Mouse (Mus musculus): Measurements from ENCODE around the gene Exoc4. TPM values are rescaled to one million over a fixed set of nuclear protein-coding genes. Genes with fewer than 3 reads are reported as not detected.

Exoc4 gene
- polyA plus RNA-seq, 1 experiment, result 9.6 TPM

DNA sequence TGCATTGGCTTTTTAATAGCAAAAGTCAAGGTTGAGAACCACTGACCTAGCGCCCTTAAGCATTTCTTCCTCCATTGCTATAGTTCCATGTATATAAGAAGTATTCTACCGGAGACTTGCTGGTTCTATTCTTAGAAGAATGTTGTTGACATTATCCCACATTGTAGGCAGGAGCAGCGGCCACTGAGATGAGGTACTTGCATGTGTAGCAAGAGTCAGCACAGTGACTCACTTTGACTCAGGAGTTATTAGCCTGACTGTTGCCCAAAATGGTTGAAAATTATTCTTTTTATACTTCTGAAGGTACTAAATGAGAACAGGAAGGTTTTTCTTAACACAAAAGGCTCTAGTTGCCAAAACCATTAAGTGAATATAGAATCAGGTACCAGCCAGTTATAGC is 620.4 kb downstream of the Exoc4 start:
- WGBS, result 92% methylated on average over 3 of the region's 3 CpGs
- Histone ChIP-seq H3K36me3 (ENCODE audit: control insufficient read depth, insufficient read depth, low read length) (no peaks in the 10 kb centered on the region), H3K27ac (ENCODE audit: insufficient read depth, low read depth, low read length) (no peak overlapping the region), H3K4me1 (ENCODE audit: control insufficient read depth, insufficient read depth, low read length) (0 out of 2 replicates have a peak, but pooled peaks cover 3% of the 10 kb centered on the region), H3K4me3 (ENCODE audit: insufficient read depth, low read depth, low read length) (no peak overlapping the region), H3K27me3 (replicated peaks; ENCODE audit: control insufficient read depth, insufficient read depth, low read length) (no peaks in the 10 kb centered on the region)
- TF ChIP-seq POLR2A (IDR thresholded peaks at IDR 0.05; ENCODE audit: low read depth, low read length) (no peak), CTCF (conservative IDR thresholded peaks at IDR 0.05; ENCODE audit: insufficient read depth, insufficient read length, low read depth, low read length) (no peak)
- no peak for DNase-seq

DNA sequence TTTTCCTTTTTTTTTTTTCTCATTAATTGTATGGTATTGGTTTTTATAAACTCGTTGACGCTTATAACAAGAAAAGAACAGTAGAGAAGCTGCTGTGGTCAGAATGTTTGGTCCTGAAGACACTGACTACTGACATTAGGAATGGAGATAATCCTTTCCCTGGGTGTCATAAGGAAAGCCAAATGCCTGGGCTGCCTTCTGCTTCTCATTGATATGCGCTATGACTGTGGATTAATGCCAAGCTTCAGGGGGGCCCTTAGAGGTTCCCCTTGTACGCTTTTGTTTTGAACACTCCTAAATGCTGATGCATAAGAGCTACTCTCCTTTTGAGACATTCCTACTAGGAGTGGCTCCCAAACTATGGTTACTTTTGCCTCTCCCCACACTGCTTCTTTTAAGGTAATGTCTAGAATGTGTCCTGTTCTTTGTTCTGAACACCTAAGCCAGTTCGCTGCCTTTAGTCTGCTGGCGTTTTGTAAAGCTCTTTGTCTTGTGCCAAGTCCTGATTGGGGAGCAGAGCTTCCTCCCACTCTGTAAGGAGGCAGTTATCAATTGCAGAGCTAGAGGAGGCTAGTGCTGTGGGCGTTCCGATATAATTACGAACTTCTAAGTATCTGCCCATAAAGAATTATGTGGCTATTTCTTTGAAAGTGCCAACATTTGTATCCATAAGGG is 621.7 kb downstream of the Exoc4 start:
- no peak for DNase-seq
- no peak for TF ChIP-seq CTCF (conservative IDR thresholded peaks at IDR 0.05; ENCODE audit: insufficient read depth, insufficient read length, low read depth, low read length)
- no peak for TF ChIP-seq POLR2A (IDR thresholded peaks at IDR 0.05; ENCODE audit: low read depth, low read length)
- no peak overlapping the region for H3K27ac ChIP-seq (ENCODE audit: insufficient read depth, low read depth, low read length)
- H3K36me3 ChIP-seq (ENCODE audit: control insufficient read depth, insufficient read depth, low read length), result no peaks in the 10 kb centered on the region
- H3K4me3 ChIP-seq (ENCODE audit: insufficient read depth, low read depth, low read length), result no peak overlapping the region
- H3K27me3 ChIP-seq (replicated peaks; ENCODE audit: control insufficient read depth, insufficient read depth, low read length), result no peaks in the 10 kb centered on the region
- 69% methylated on average over 9 of the region's 9 CpGs for WGBS
- H3K4me1 ChIP-seq (ENCODE audit: control insufficient read depth, insufficient read depth, low read length), result 0 out of 2 replicates have a peak, but pooled peaks cover 3% of the 10 kb centered on the region

DNA sequence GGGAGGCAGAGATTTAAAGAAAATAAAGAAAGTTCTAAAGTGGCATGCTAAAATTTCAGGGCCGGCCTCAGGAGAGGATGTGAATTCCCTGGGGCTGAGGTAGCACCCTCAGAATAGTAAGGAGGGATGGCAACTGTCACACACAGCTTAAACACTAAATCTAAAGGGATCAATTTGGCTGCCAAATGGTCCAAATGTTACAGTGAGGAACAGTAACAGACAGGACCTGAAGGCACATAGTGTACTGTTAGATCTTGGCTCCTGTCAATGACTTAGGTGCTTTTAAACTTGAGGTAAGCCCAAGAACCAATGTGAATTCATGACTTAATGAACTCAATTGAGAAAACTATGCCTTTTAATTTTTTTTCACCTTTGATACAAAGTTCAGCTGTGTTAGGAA is 622.4 kb downstream of the Exoc4 start:
- no peak overlapping the region for H3K27ac ChIP-seq (ENCODE audit: insufficient read depth, low read depth, low read length)
- H3K4me1 ChIP-seq (ENCODE audit: control insufficient read depth, insufficient read depth, low read length), result 0 out of 2 replicates have a peak, but pooled peaks cover 3% of the 10 kb centered on the region
- H3K27me3 ChIP-seq (replicated peaks; ENCODE audit: control insufficient read depth, insufficient read depth, low read length), result no peaks in the 10 kb centered on the region
- DNase-seq, result no peak
- no peaks in the 10 kb centered on the region for H3K36me3 ChIP-seq (ENCODE audit: control insufficient read depth, insufficient read depth, low read length)
- WGBS, result 72% methylated on average over 1 of the region's 1 CpGs
- no peak overlapping the region for H3K4me3 ChIP-seq (ENCODE audit: insufficient read depth, low read depth, low read length)
- TF ChIP-seq POLR2A (IDR thresholded peaks at IDR 0.05; ENCODE audit: low read depth, low read length) (no peak), CTCF (conservative IDR thresholded peaks at IDR 0.05; ENCODE audit: insufficient read depth, insufficient read length, low read depth, low read length) (no peak)

GRCm38 (mm10) chr6:33872192-33872591 is 623.3 kb downstream of the Exoc4 start:
- 0 out of 2 replicates have a peak, but pooled peaks cover 3% of the 10 kb centered on the region for H3K4me1 ChIP-seq (ENCODE audit: control insufficient read depth, insufficient read depth, low read length)
- 30% methylated on average over 1 of the region's 1 CpGs for WGBS
- H3K4me3 ChIP-seq (ENCODE audit: insufficient read depth, low read depth, low read length), result no peak overlapping the region
- no peaks in the 10 kb centered on the region for H3K27me3 ChIP-seq (replicated peaks; ENCODE audit: control insufficient read depth, insufficient read depth, low read length)
- no peak overlapping the region for H3K27ac ChIP-seq (ENCODE audit: insufficient read depth, low read depth, low read length)
- no peak for TF ChIP-seq CTCF (conservative IDR thresholded peaks at IDR 0.05; ENCODE audit: insufficient read depth, insufficient read length, low read depth, low read length)
- no peak for TF ChIP-seq POLR2A (IDR thresholded peaks at IDR 0.05; ENCODE audit: low read depth, low read length)
- DNase-seq, result no peak
- H3K36me3 ChIP-seq (ENCODE audit: control insufficient read depth, insufficient read depth, low read length), result no peaks in the 10 kb centered on the region

GRCm38 (mm10) chr6:33873000-33873399 is 624.1 kb downstream of the Exoc4 start:
- Histone ChIP-seq H3K4me3 (ENCODE audit: insufficient read depth, low read depth, low read length) (no peak overlapping the region), H3K27me3 (replicated peaks; ENCODE audit: control insufficient read depth, insufficient read depth, low read length) (no peaks in the 10 kb centered on the region), H3K36me3 (ENCODE audit: control insufficient read depth, insufficient read depth, low read length) (no peaks in the 10 kb centered on the region), H3K4me1 (ENCODE audit: control insufficient read depth, insufficient read depth, low read length) (0 out of 2 replicates have a peak, but pooled peaks cover 3% of the 10 kb centered on the region), H3K27ac (ENCODE audit: insufficient read depth, low read depth, low read length) (no peak overlapping the region)
- TF ChIP-seq CTCF (conservative IDR thresholded peaks at IDR 0.05; ENCODE audit: insufficient read depth, insufficient read length, low read depth, low read length) (no peak), POLR2A (IDR thresholded peaks at IDR 0.05; ENCODE audit: low read depth, low read length) (no peak)
- no peak for DNase-seq
- WGBS, result 85% methylated on average over 5 of the region's 5 CpGs

GRCm38 (mm10) chr6:33874291-33875014 is 625.6 kb downstream of the Exoc4 start:
- no peak for TF ChIP-seq CTCF (conservative IDR thresholded peaks at IDR 0.05; ENCODE audit: insufficient read depth, insufficient read length, low read depth, low read length)
- TF ChIP-seq POLR2A (IDR thresholded peaks at IDR 0.05; ENCODE audit: low read depth, low read length), result no peak
- Histone ChIP-seq H3K4me3 (ENCODE audit: insufficient read depth, low read depth, low read length) (no peak overlapping the region), H3K36me3 (ENCODE audit: control insufficient read depth, insufficient read depth, low read length) (no peaks in the 10 kb centered on the region), H3K27ac (ENCODE audit: insufficient read depth, low read depth, low read length) (no peak overlapping the region), H3K4me1 (ENCODE audit: control insufficient read depth, insufficient read depth, low read length) (0 out of 2 replicates have a peak, but pooled peaks cover 3% of the 10 kb centered on the region), H3K27me3 (replicated peaks; ENCODE audit: control insufficient read depth, insufficient read depth, low read length) (no peaks in the 10 kb centered on the region)
- 78% methylated on average over 8 of the region's 8 CpGs for WGBS
- no peak for DNase-seq

DNA sequence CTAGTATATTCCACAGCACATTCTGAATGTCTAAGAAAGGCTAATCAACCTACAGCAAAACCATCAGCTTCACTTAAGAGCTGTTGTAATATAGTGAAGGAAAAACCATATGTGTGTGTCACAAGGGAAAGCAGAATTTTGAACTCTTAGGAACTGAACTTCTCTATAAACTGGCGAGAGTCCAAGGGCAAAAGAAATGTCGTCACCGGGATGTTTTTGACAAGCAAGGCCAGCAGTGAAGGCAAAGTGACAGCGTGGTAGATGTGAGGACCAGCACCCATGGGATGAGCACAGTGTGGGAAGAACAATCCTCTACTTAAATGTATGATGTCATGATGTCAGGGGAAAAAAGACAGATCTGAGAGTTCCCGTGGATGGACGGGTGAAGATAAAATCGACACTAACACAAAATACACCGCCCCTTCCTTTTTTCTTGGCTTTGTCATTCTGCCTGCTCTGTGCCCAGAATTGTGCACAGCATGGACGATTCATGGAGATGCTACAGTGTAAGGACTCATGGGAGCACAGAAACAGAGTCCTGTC is 635.3 kb downstream of the Exoc4 start:
- H3K36me3 ChIP-seq (ENCODE audit: control insufficient read depth, insufficient read depth, low read length), result no peaks in the 10 kb centered on the region
- TF ChIP-seq POLR2A (IDR thresholded peaks at IDR 0.05; ENCODE audit: low read depth, low read length) (no peak), CTCF (conservative IDR thresholded peaks at IDR 0.05; ENCODE audit: insufficient read depth, insufficient read length, low read depth, low read length) (no peak)
- no peak overlapping the region for H3K4me3 ChIP-seq (ENCODE audit: insufficient read depth, low read depth, low read length)
- WGBS, result 78% methylated on average over 9 of the region's 9 CpGs
- H3K27me3 ChIP-seq (replicated peaks; ENCODE audit: control insufficient read depth, insufficient read depth, low read length), result no peaks in the 10 kb centered on the region
- H3K27ac ChIP-seq (ENCODE audit: insufficient read depth, low read depth, low read length), result no peak overlapping the region
- no peak for DNase-seq
- H3K4me1 ChIP-seq (ENCODE audit: control insufficient read depth, insufficient read depth, low read length), result no peaks in the 10 kb centered on the region

Data from kidney, adult 2 months (tissue).